Mouse (Mus musculus) embryonic facial prominence, embryonic 15.5 days (tissue): ENCODE results near the gene Robo4. TPM values are rescaled to one million over a fixed set of nuclear protein-coding genes. Genes with fewer than 3 reads are reported as not detected.

Experiments
- ATAC-seq: fragments of 200-750 bp; cut with Nextera tagmentation; 2 replicates; pipeline ENCODE4 v1.8.0; 2017; ENCODE audit warnings: low read depth, moderate TSS enrichment; ENCODE audit not compliant: insufficient number of reproducible peaks, low FRiP score, low TSS enrichment
- H3K27ac ChIP-seq: fragments of 300-500 bp; sonication (generic); replicated peaks from 2 replicates; pipeline ENCODE4 v1.5.1; 2015; ENCODE audit warnings: mild to moderate bottlenecking, inconsistent platforms
- H3K27me3 ChIP-seq: fragments of 300-500 bp; sonication (generic); 2 replicates; pipeline ENCODE4 v1.6.1; 2015; ENCODE audit warnings: inconsistent platforms
- H3K36me3 ChIP-seq: fragments of 300-500 bp; sonication (generic); 2 replicates; pipeline ENCODE4 v1.6.1; 2015; ENCODE audit warnings: mild to moderate bottlenecking, inconsistent platforms
- H3K4me1 ChIP-seq: fragments of 300-500 bp; sonication (generic); 2 replicates; pipeline ENCODE4 v1.6.1; 2015; ENCODE audit warnings: inconsistent platforms
- H3K4me2 ChIP-seq: fragments of 300-500 bp; sonication (generic); replicated peaks from 2 replicates; pipeline ENCODE4 v1.6.1; 2015; ENCODE audit warnings: mild to moderate bottlenecking, inconsistent platforms
- H3K4me3 ChIP-seq: fragments of 300-500 bp; sonication (generic); replicated peaks from 2 replicates; pipeline ENCODE4 v1.5.1; 2015; ENCODE audit warnings: mild to moderate bottlenecking, inconsistent platforms
- H3K9ac ChIP-seq: fragments of 300-500 bp; sonication (generic); 2 replicates; pipeline ENCODE4 v1.6.1; 2015; ENCODE audit warnings: inconsistent platforms
- H3K9me3 ChIP-seq: fragments of 300-500 bp; sonication (generic); replicated peaks from 2 replicates; pipeline ENCODE4 v1.6.1; 2016; ENCODE audit warnings: inconsistent platforms
- WGBS: fragments of 180-500 bp; shearing (Covaris S2); methylation state at CpG from one replicate; pipeline ENCODE4 v1.1.7; 2015; 5-methylcytosine and 5-hydroxymethylcytosine counted together
- polyA plus RNA-seq: library from polyadenylated mRNA; unstranded; fragments of >200 nt; fragmentation: Nextera tagmentation; extraction: Ambion mirVana; gene quantifications from 2 replicates; pipeline ENCODE4 v1.2.1, GENCODE M21; 2015

Robo4 gene
- polyA plus RNA-seq, 1 experiment from 2014 or later = 10.6 TPM

- Histone ChIP-seq H3K27me3 (peaks cover 13% of the 10 kb centered on the region; the same call in 1 of the 2 replicates), H3K4me1 (no peaks in the 10 kb centered on the region), H3K4me2 (no peak overlapping the region), H3K27ac (no peak overlapping the region), H3K9ac (no peak overlapping the region), H3K36me3 (no peaks in the 10 kb centered on the region), H3K4me3 (peak overlapping the region; percentile 18; the same call in 1 of the 2 replicates), H3K9me3 (no peaks in the 10 kb centered on the region)
- no peak for ATAC-seq
- WGBS = 86% methylated on average over 7 of the region's 7 CpGs
Measured at GRCm38 (mm10) chr9:37403011-37403410, 1.3 kb downstream of the Robo4 start.

GRCm38 (mm10) chr9:37406372-37406771 lies 4.7 kb downstream of the Robo4 start:
- Histone ChIP-seq H3K4me1 (no peaks in the 10 kb centered on the region; the same call in 1 of the 2 replicates), H3K27ac (no peak overlapping the region), H3K36me3 (no peaks in the 10 kb centered on the region), H3K4me3 (no peak overlapping the region), H3K9ac (no peak overlapping the region), H3K9me3 (no peaks in the 10 kb centered on the region), H3K4me2 (no peak overlapping the region), H3K27me3 (peaks cover 18% of the 10 kb centered on the region)
- WGBS = 0% methylated on average over 1 of the region's 1 CpGs
- ATAC-seq = no peak

GRCm38 (mm10) chr9:37407850-37408502 lies 6.3 kb downstream of the Robo4 start:
- no peak overlapping the region for H3K9ac ChIP-seq
- no peak for ATAC-seq
- WGBS = 13% methylated on average over 19 of the region's 19 CpGs

GRCm38 (mm10) chr9:37409698-37410445 lies 8.2 kb downstream of the Robo4 start:
- Histone ChIP-seq H3K27me3 (peaks cover 18% of the 10 kb centered on the region; the same call in 1 of the 2 replicates), H3K4me2 (no peak overlapping the region), H3K4me1 (no peaks in the 10 kb centered on the region; the same call in 1 of the 2 replicates), H3K36me3 (no peaks in the 10 kb centered on the region), H3K9ac (no peak overlapping the region), H3K9me3 (no peaks in the 10 kb centered on the region), H3K27ac (no peak overlapping the region), H3K4me3 (no peak overlapping the region)
- 69% methylated on average over 8 of the region's 8 CpGs for WGBS
- no peak for ATAC-seq

More at GRCm38 (mm10) chr9:37407850-37408502, 6.3 kb downstream of the Robo4 start:
- H3K27me3 ChIP-seq = peaks cover 18% of the 10 kb centered on the region
- no peak overlapping the region for H3K4me3 ChIP-seq
- H3K4me2 ChIP-seq = no peak overlapping the region
- no peaks in the 10 kb centered on the region for H3K36me3 ChIP-seq
- H3K4me1 ChIP-seq = no peaks in the 10 kb centered on the region; the same call in 1 of the 2 replicates
- H3K9me3 ChIP-seq = no peaks in the 10 kb centered on the region
- H3K27ac ChIP-seq = no peak overlapping the region

- Histone ChIP-seq H3K9me3 (no peaks in the 10 kb centered on the region), H3K27me3 (peaks cover 5% of the 10 kb centered on the region; the same call in 1 of the 2 replicates), H3K9ac (no peak overlapping the region), H3K36me3 (no peaks in the 10 kb centered on the region), H3K4me2 (no peak overlapping the region), H3K27ac (no peak overlapping the region), H3K4me3 (no peak overlapping the region), H3K4me1 (no peaks in the 10 kb centered on the region; the same call in 1 of the 2 replicates)
- WGBS = 51% methylated on average over 3 of the region's 3 CpGs
- no peak for ATAC-seq
Measured at GRCm38 (mm10) chr9:37412989-37413388, 11.3 kb downstream of the Robo4 start.

- no peak overlapping the region for H3K4me2 ChIP-seq
- H3K4me3 ChIP-seq = no peak overlapping the region
- no peak for ATAC-seq
- 65% methylated on average over 3 of the region's 3 CpGs for WGBS
- no peaks in the 10 kb centered on the region for H3K4me1 ChIP-seq
- H3K27ac ChIP-seq = no peak overlapping the region
- no peaks in the 10 kb centered on the region for H3K27me3 ChIP-seq
- no peaks in the 10 kb centered on the region for H3K9me3 ChIP-seq
- H3K9ac ChIP-seq = no peak overlapping the region
- H3K36me3 ChIP-seq = no peaks in the 10 kb centered on the region
Measured at GRCm38 (mm10) chr9:37414666-37415065, 13.0 kb downstream of the Robo4 start.

GRCm38 (mm10) chr9:37418791-37419190 lies 17.1 kb downstream of the Robo4 start:
- no peak for ATAC-seq
- peaks cover 9% of the 10 kb centered on the region; the same call in 1 of the 2 replicates for H3K4me1 ChIP-seq
- no peak overlapping the region for H3K4me3 ChIP-seq
- no peak overlapping the region for H3K9ac ChIP-seq
- H3K4me2 ChIP-seq = no peak overlapping the region
- no peaks in the 10 kb centered on the region for H3K9me3 ChIP-seq
- peaks cover 7% of the 10 kb centered on the region; the same call in 1 of the 2 replicates for H3K27me3 ChIP-seq
- H3K36me3 ChIP-seq = no peaks in the 10 kb centered on the region
- H3K27ac ChIP-seq = no peak overlapping the region
- WGBS = 72% methylated on average over 4 of the region's 4 CpGs

GRCm38 (mm10) chr9:37420676-37421075 lies 19.0 kb downstream of the Robo4 start:
- H3K4me2 ChIP-seq = peak overlapping the region; percentile 57
- no peak overlapping the region for H3K9ac ChIP-seq
- WGBS = 2% methylated on average over 27 of the region's 27 CpGs
- no peaks in the 10 kb centered on the region for H3K36me3 ChIP-seq
- H3K4me1 ChIP-seq = peaks cover 9% of the 10 kb centered on the region; the same call in 1 of the 2 replicates
- H3K4me3 ChIP-seq = peak overlapping the region; percentile 34
- H3K9me3 ChIP-seq = no peaks in the 10 kb centered on the region
- no peak overlapping the region for H3K27ac ChIP-seq
- peaks cover 7% of the 10 kb centered on the region; the same call in 1 of the 2 replicates for H3K27me3 ChIP-seq
- ATAC-seq = peak; percentile 72

- H3K9me3 ChIP-seq = no peaks in the 10 kb centered on the region
- ATAC-seq = no peak
- WGBS = 21% methylated on average over 12 of the region's 12 CpGs
- H3K36me3 ChIP-seq = no peaks in the 10 kb centered on the region
- no peak overlapping the region for H3K27ac ChIP-seq
- peak overlapping the region; percentile 34 for H3K4me3 ChIP-seq
- peaks cover 9% of the 10 kb centered on the region; the same call in 1 of the 2 replicates for H3K4me1 ChIP-seq
- H3K4me2 ChIP-seq = peak overlapping the region; percentile 57
- H3K27me3 ChIP-seq = peaks cover 7% of the 10 kb centered on the region; the same call in 1 of the 2 replicates
- H3K9ac ChIP-seq = no peak overlapping the region
Measured at GRCm38 (mm10) chr9:37421239-37421638, 19.5 kb downstream of the Robo4 start.

- 25% methylated on average over 26 of the region's 26 CpGs for WGBS
- H3K9ac ChIP-seq = no peak overlapping the region
- H3K4me2 ChIP-seq = no peak overlapping the region
- no peak overlapping the region for H3K4me3 ChIP-seq
- peaks cover 69% of the 10 kb centered on the region for H3K27me3 ChIP-seq
- ATAC-seq = no peak
- no peaks in the 10 kb centered on the region for H3K36me3 ChIP-seq
- no peaks in the 10 kb centered on the region for H3K9me3 ChIP-seq
- no peak overlapping the region for H3K27ac ChIP-seq
- H3K4me1 ChIP-seq = peaks cover 18% of the 10 kb centered on the region
Measured at GRCm38 (mm10) chr9:37429326-37429725, 27.6 kb downstream of the Robo4 start.

GRCm38 (mm10) chr9:37430582-37430981 lies 28.9 kb downstream of the Robo4 start:
- Histone ChIP-seq H3K9ac (no peak overlapping the region), H3K36me3 (no peaks in the 10 kb centered on the region), H3K9me3 (no peaks in the 10 kb centered on the region), H3K27ac (no peak overlapping the region), H3K27me3 (peaks cover 82% of the 10 kb centered on the region), H3K4me3 (peak overlapping the region; percentile 16), H3K4me1 (peaks cover 18% of the 10 kb centered on the region), H3K4me2 (peak overlapping the region; percentile 34)
- 1% methylated on average over 12 of the region's 12 CpGs for WGBS
- ATAC-seq = peak; percentile 78
